Mouse (Mus musculus) cerebellum, adult 2 months (tissue): ENCODE measurements around the gene Pgd.

Experiments used
- CTCF ChIP-seq: fragments of 200-500 bp; IDR thresholded peaks from 2 replicates; pipeline ENCODE4 v1.5.1; 2011; ENCODE audit warnings: low read depth, mild to moderate bottlenecking, control low read depth, low read length, moderate library complexity, borderline replicate concordance; ENCODE audit not compliant: insufficient read depth
- POLR2A ChIP-seq: fragments of 200-500 bp; IDR thresholded peaks from 2 replicates; pipeline ENCODE4 v1.6.1; 2011; ENCODE audit warnings: low read length, control low read depth, borderline replicate concordance; ENCODE audit not compliant: insufficient read depth

DNA sequence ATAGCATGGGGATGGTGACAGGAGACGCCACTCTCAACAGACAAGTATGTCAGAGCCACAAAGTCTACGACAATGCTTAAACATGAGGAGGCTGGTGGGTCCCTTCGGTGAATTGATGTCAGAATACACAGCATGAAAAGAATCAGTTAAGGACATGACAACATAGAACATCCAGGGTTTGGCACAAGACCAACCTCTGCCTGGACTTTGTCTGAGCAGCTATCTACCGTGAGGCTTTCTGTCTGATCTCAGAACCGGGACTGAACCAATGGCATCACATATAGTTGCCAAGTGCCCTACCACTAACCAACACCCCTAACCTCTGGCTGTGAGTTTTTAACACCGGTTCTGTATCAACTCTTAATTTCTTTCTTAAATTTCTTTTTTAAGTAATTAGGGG, 10.1 kb upstream of the Pgd start:
- TF ChIP-seq POLR2A, result no peak
- TF ChIP-seq CTCF, result no peak
